Mouse (Mus musculus): ENCODE results near the gene Mib2.
A peak's percentile ranks its signal among the peaks of the same experiment; 100 is the strongest.
"Not testable (repeated sequence)": the region's sequence is repeated elsewhere in the genome, so short reads cannot be mapped to it uniquely, and the experiment has no call there.

Mib2 gene

GRCm38 (mm10) chr4:155668689-155669597 is at the start of gene Mib2:
Mib2 (minus strand) TSS chr4:155669198.
- peak; percentile 98 for DNase-seq

DNA sequence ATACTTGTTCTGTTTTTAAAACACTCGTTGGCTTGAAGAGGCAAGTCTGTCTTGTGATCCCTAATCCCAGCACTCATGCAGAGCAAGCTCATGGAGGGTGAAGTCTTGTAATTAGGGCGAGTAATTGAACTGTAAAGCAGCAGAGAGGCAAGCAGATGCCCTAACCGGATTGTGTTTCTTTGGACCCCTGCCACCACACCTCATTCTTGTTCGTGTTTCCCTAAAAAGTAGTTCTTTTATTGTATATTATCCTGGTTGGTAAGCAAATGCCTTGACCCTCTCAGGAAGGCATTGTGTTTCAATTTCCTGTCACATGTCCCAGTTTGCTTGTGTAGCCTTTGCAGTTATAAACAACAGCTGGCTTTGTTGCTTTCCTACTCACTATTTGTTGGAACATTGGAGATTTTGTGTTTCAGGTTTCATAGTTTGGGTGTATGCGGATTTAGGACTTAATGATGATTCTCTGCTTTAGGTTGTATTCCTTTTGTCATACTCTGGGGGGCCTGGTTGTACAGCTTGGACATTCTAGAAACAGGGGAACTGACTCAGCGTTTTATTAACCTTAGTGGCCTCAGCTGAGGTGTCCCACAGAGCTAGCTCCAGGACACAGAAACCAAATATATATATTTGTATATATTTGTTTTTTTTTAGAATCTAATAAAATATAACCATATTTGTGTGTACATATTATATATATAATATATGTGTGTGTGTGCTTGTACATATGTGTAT is 41.7 kb upstream of the Mib2 start:
- no peak for DNase-seq

GRCm38 (mm10) chr4:155708988-155709387 is 40.0 kb upstream of the Mib2 start:
- no peak for DNase-seq

- DNase-seq: no peak
Measured at GRCm38 (mm10) chr4:155708582-155708981, 39.6 kb upstream of the Mib2 start.

GRCm38 (mm10) chr4:155705592-155705929 is 36.6 kb upstream of the Mib2 start:
- DNase-seq: no peak

GRCm38 (mm10) chr4:155704721-155705591 is 36.0 kb upstream of the Mib2 start, which contains the start of gene Ssu72:
Ssu72 (plus strand) TSS chr4:155704800.
- DNase-seq: peak; percentile 93 to 96

DNA sequence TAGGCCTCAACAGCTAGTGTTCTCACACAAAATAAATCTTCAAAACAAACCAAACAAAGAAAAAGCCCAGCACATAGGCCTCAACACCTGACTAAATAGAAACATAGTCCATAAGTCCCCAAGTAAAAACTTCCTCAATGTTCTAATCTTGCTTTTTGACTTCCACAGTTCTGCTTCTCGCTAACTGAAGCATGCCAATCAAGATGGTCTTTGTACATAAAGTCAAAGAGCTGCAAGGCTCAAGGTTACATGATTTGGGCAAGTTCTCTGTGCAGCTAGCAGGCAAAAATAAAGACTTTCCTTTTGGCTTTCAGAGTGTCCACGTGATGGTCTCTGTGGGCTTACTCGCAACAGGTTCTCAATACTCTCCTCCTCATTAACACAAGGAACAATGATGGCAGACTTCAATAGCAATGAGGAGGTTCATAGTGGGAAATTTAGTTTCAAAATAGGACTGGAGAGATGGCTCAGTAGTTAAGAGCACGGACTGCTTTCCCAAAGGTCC is 34.5 kb upstream of the Mib2 start:
- DNase-seq: no peak

DNA sequence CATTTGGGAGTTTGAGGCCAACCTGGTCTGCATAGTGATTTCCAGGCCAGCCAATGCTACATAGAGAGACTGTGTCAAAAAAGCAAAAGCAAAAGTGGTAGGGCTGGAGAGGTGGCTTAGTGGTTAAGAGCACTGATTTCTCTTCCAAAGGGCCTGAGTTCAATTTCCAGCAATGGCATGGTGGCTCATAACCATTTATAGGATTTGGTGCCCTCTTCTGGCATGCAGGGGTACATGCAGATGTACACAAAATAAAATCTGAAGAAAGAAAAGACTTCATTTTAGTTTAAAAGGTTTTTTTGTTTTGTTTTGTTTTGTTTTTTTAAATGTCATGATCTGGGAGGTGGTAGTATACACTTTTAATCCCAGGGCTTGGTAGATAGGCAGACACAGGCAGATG is 31.4 kb upstream of the Mib2 start:
- peak; percentile 40 to 45 for DNase-seq

- no peak for DNase-seq
Measured at GRCm38 (mm10) chr4:155696261-155697255, 27.6 kb upstream of the Mib2 start.

GRCm38 (mm10) chr4:155695531-155696062 is 26.6 kb upstream of the Mib2 start:
- DNase-seq: no peak

- peak; percentile 73 to 79 for DNase-seq
Measured at GRCm38 (mm10) chr4:155694482-155695401, 25.7 kb upstream of the Mib2 start.

GRCm38 (mm10) chr4:155694111-155694481 is 25.1 kb upstream of the Mib2 start, which contains the start of gene Fndc10:
Fndc10 (plus strand) TSS chr4:155694342.
- DNase-seq: peak; percentile 70 to 71

DNA sequence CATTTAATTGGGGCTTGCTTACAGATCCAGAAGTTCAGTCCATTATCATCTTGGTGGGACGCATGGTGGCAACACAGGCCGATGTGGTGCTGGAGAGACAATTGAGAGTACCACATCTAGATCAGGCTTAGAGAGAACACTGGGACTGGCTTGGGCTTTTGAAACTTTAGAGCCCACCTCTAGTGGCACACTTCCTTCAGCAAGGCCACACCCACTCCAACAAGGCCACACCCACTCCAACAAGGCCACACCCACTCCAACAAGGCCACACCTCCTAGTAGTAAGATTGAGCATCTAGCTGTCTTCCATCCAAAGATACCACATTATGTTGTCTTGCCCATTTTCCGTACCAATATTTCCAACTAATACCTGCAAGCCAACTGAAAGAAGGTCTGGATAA is 23.4 kb upstream of the Mib2 start:
- DNase-seq: peak; percentile 54 to 66

- DNase-seq: no peak
Measured at GRCm38 (mm10) chr4:155690571-155691375, 21.8 kb upstream of the Mib2 start.

- not testable (repeated sequence) for DNase-seq
Measured at GRCm38 (mm10) chr4:155687764-155688163, 18.8 kb upstream of the Mib2 start.

GRCm38 (mm10) chr4:155683670-155684277 is 14.8 kb upstream of the Mib2 start:
- not testable (repeated sequence) for DNase-seq

- peak; percentile 45 to 54 for DNase-seq
Measured at GRCm38 (mm10) chr4:155675991-155676390, 7.0 kb upstream of the Mib2 start.

DNA sequence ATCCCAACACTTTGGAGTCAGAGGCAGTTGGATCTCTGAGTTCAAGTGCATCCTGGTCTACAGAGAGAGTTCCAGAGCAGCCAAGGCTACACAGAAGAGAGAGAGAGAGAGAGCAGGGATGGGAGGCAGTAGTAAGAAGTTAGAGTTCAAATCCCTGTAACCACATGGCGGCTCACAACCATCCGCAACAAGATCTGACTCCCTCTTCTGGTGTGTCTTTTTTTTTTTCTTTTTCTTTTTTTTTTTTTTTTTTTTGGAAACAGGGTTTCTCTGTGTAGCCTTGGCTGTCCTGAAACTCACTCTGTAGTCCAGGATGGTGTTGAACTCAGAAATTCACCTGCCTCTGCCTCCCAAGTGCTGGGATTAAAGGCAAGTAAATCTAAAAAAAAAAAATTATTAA is 3.1 kb upstream of the Mib2 start:
- no peak for DNase-seq

DNA sequence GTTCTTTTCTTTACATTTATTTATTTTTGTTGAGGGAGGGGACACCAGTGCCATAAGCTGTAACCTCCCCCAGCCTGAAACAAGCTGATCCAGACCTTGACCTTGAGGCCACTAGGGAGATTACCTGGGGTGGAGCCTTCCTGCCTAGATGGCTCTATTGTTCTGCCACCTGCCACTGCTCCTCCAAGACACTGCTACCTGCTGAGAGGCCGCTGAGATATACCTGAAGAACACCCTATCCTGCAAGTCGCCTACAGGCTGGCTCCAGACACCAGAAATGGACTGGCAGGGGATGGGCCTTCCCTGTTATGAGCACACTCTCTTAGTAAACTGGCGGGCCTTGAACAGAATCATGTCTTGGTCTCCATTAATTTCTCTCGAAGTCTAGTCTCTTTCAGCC is 1.2 kb upstream of the Mib2 start:
- DNase-seq: not testable (repeated sequence)

Measured in B cell, adult 2 months (primary cell).